Mouse (Mus musculus): Measurements from ENCODE around the gene Nppa. TPM values are rescaled to one million over a fixed set of nuclear protein-coding genes. Genes with fewer than 3 reads are reported as not detected.
A peak's percentile ranks its signal among the peaks of the same experiment; 100 is the strongest.

Nppa gene
- total and polyA plus RNA-seq, 3 experiments: 0.26 TPM; not detected in 2

DNA sequence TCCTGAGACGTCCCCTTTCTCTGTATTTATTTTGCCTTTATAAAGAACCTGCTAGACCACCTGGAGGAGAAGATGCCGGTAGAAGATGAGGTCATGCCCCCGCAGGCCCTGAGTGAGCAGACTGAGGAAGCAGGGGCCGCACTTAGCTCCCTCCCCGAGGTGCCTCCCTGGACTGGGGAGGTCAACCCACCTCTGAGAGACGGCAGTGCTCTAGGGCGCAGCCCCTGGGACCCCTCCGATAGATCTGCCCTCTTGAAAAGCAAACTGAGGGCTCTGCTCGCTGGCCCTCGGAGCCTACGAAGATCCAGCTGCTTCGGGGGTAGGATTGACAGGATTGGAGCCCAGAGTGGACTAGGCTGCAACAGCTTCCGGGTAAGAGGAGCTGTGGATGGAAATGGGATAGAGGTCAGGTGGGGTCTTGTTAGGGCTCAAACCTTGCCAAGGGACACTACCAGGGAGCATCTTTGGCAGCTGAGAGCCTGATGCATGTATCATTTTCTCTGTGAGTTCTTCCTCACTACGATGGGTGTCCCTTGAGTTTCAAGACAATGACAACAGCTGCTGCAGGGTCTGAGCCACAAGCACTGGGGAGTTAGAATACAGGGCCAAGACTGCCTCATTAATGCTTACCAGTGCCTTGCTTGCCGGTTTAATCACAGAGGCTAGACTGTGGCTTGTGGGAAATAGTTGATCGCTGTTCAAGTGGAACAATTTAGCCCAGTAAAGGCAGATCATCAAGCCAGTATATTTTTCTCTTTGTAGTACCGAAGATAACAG is 679 bp downstream of the Nppa start:
- no peak for DNase-seq (ENCODE audit: low read depth, low spot score)
- Histone ChIP-seq H3K9me3 (replicated peaks; ENCODE audit: insufficient read depth, low read length) (no peaks in the 10 kb centered on the region), H3K9ac (ENCODE audit: control insufficient read depth, low read depth, low read length, poor library complexity, severe bottlenecking) (no peak overlapping the region), H3K4me3 (ENCODE audit: control insufficient read depth in 1 of 2, insufficient read depth in 1 of 2, low read depth in 2 of 2, low read length in 2 of 2) (no peak overlapping the region), H3K79me2 (ENCODE audit: control insufficient read depth, insufficient read depth, low read length, poor library complexity) (no peaks in the 10 kb centered on the region), H3K4me1 (ENCODE audit: control insufficient read depth in 1 of 2, insufficient read depth in 2 of 2, low read length in 2 of 2) (no peaks in the 10 kb centered on the region), H3K36me3 (ENCODE audit: control insufficient read depth in 1 of 2, insufficient read depth in 2 of 2, low read length in 2 of 2) (no peaks in the 10 kb centered on the region), H3K27me3 (ENCODE audit: control insufficient read depth in 1 of 2, insufficient read depth in 2 of 2, low read length in 2 of 2) (no peaks in the 10 kb centered on the region), H3K27ac (ENCODE audit: control insufficient read depth, low read depth, low read length) (no peak overlapping the region)
- TF ChIP-seq CHD1 (IDR thresholded peaks at IDR 0.05; ENCODE audit: low read depth, low read length) (no peak), ZMIZ1 (IDR thresholded peaks at IDR 0.05; ENCODE audit: low read depth, low read length) (no peak), GABPA (IDR thresholded peaks at IDR 0.05; ENCODE audit: low read depth, low read length) (no peak), MEF2A (IDR thresholded peaks at IDR 0.05; ENCODE audit: extremely low read depth, insufficient replicate concordance, low read depth, low read length, poor library complexity, severe bottlenecking) (no peak), CHD2 (IDR thresholded peaks at IDR 0.05; ENCODE audit: low read length) (no peak), SMC3 (IDR thresholded peaks at IDR 0.05; ENCODE audit: low read depth, low read length) (no peak), NRF1 (IDR thresholded peaks at IDR 0.05; ENCODE audit: insufficient read depth, low read depth, low read length, poor library complexity, severe bottlenecking) (no peak), KAT2A (conservative IDR thresholded peaks at IDR 0.05; ENCODE audit: low read depth, low read length) (no peak), HCFC1 (IDR thresholded peaks at IDR 0.05; ENCODE audit: low read depth, low read length) (no peak), USF1 (IDR thresholded peaks at IDR 0.05; ENCODE audit: low read depth, low read length) (no peak), SIN3A (IDR thresholded peaks at IDR 0.05; ENCODE audit: low read length) (no peak), MXI1 (IDR thresholded peaks at IDR 0.05; ENCODE audit: low read depth, low read length) (no peak)

DNA sequence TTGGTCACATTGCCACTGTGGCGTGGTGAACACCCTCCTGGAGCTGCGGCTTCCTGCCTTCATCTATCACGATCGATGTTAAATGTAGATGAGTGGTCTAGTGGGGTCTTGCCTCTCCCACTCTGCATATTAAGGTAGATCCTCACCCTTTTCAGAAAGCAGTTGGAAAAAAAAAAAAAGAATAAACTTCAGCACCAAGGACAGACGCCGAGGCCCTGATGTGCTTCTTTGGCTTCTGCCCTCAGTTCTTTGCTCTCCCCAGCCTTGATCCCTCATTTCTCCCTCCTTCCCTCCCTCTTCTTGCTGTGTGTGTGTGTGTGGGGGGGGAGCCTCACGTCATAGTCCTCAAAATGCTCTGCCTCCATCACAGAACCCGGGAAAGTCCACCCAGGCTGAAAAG is 1.3 kb downstream of the Nppa start:
- H3K27ac ChIP-seq (ENCODE audit: control insufficient read depth, low read depth, low read length): no peak overlapping the region
- no peaks in the 10 kb centered on the region for H3K9me3 ChIP-seq (replicated peaks; ENCODE audit: insufficient read depth, low read length)
- no peak overlapping the region for H3K4me3 ChIP-seq (ENCODE audit: control insufficient read depth in 1 of 2, insufficient read depth in 1 of 2, low read depth in 2 of 2, low read length in 2 of 2)
- TF ChIP-seq ZNF384 (IDR thresholded peaks at IDR 0.05; ENCODE audit: low read depth, low read length) (peak; percentile 57; the same call in 1 of the 2 replicates), SIN3A (IDR thresholded peaks at IDR 0.05; ENCODE audit: low read length) (0 out of 2 replicates have a peak, but pooled peaks have one; percentile 15), POLR2AphosphoS5 (IDR thresholded peaks at IDR 0.05; ENCODE audit: borderline replicate concordance, low read depth, low read length) (no peak)
- H3K9ac ChIP-seq (ENCODE audit: control insufficient read depth, low read depth, low read length, poor library complexity, severe bottlenecking): no peak overlapping the region
- DNase-seq (ENCODE audit: low read depth, low spot score): peak; percentile 41
- no peaks in the 10 kb centered on the region for H3K27me3 ChIP-seq (ENCODE audit: control insufficient read depth in 1 of 2, insufficient read depth in 2 of 2, low read length in 2 of 2)
- H3K36me3 ChIP-seq (ENCODE audit: control insufficient read depth in 1 of 2, insufficient read depth in 2 of 2, low read length in 2 of 2): no peaks in the 10 kb centered on the region
- no peaks in the 10 kb centered on the region for H3K79me2 ChIP-seq (ENCODE audit: control insufficient read depth, insufficient read depth, low read length, poor library complexity)
- H3K4me1 ChIP-seq (ENCODE audit: control insufficient read depth in 1 of 2, insufficient read depth in 2 of 2, low read length in 2 of 2): no peaks in the 10 kb centered on the region
